Mouse (Mus musculus) gastrocnemius, postnatal 25 days (tissue): ENCODE results near the gene Ssh2. TPM values are rescaled to one million over a fixed set of nuclear protein-coding genes. Genes with fewer than 3 reads are reported as not detected.

Experiments
- DNase-seq: peaks from one replicate; pipeline ENCODE4 v3.0.0; 2022
- total RNA-seq, 2 experiments: library from RNA; stranded (reverse); gene quantifications; 1 replicate in 1 of 2; 2 replicates in 1 of 2; pipeline ENCODE4 v1.2.3; 2021

The Ssh2 gene
- total RNA-seq, 2 experiments from 2014 or later: 35.3 to 44.3 TPM

- DNase-seq: peak; percentile 9
These were observed 291.3 kb downstream of the Ssh2 start for GRCm38 (mm10) chr11:77507426-77507825.

GRCm38 (mm10) chr11:77508068-77509021, 292.3 kb downstream of the Ssh2 start:
- DNase-seq: peak; percentile 77

Other genes starting within 250 kb of the Ssh2 start
- gene Slc6a4, start 217.7 kb upstream of the Ssh2 start, total RNA-seq: under 1 TPM in 1 of 2 experiments, not detected in 1; 0.56 TPM
- gene Nsrp1, start 137.9 kb upstream of the Ssh2 start, total RNA-seq: 10 to 100 TPM in 1 of 2 experiments, 1 to 10 TPM in 1; 9.5 to 10.3 TPM
- under 1 TPM; 0.10 to 0.13 TPM for gene Efcab5, start 27.3 kb upstream of the Ssh2 start, total RNA-seq
- 100 to 1,000 TPM; 146 to 148 TPM for gene Coro6, start 246.1 kb downstream of the Ssh2 start, total RNA-seq